Mouse (Mus musculus) T-helper 1 cell (primary cell): ENCODE results near the gene Foxp3.

ENCODE experiments used
- in situ Hi-C: fragments of 300-600 bp; cut with MboI, MseI; formaldehyde crosslinking; loops from one replicate; pipeline ENCODE4 v1.15.1; 2025; ENCODE audit warnings: high pct_unique_total_duplicates

The Foxp3 gene

DNA sequence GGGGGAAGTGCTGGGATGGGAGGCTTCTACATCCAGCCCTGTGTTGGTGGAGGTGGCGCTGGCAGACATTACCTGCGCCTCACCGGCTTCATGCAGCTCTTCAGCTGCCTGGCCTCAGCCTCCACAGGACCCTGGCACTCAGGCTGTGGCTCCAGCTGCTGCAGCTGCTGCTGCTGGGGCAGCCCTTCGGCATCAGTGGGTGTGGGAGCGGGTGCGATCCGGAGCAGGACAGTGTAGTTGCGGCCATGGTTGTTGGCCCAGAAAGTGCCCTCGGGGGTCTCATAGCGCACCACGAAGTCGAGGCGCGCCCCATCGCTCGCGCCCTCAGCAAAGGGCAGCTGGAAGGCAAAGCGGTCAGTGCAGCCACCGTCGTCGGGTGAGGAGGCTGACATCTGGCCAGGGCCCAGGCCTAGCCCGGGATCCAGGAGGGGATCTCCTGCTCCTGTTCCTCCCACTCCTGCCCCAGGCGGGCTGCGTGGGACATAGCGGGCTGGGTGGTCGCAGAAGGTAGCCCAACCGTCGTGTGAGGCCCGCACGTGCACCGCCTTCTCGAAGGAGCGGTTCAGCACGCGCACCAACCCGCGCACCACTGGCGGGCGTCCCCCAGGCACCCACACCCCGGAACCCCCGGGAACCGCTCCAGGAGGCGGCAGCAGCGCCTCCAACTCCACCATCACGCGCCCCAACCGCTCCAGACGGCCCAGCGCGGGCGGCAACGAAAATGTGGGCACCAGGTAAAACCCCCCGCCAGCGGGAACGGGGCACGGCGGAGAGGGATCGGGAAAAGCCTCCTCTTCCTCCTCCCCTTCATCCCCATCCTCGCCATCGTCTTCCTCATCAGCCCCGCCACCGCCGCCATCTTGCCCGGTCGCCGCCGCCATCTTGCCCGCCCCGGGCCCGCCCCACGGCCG is at the start of gene Foxp3:
TSS of gene Foxp3 (plus strand) at position 469 of the 911 bp plus-strand sequence.
- in situ Hi-C loops = no loop called here

DNA sequence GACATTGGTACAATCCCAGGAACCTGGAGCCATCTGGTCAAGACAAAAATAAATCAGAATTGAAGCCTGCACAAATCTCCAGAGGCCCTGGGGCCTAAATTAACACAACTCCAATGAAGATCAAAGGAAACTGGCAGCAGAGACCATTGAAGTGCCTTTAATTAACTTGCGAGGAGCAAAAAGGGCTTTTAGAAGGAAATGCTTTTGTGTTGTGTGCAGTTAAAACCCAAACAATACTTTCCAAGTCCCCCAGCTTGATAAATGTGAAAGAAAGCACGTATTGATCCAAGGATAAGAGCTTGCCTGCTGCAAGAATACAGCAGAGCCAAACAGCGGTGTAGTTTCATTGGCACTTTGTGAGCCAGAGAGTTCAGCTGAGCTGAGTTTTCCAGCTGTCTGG is 48.5 kb upstream of the Foxp3 start:
- in situ Hi-C loops = no loop called here

DNA sequence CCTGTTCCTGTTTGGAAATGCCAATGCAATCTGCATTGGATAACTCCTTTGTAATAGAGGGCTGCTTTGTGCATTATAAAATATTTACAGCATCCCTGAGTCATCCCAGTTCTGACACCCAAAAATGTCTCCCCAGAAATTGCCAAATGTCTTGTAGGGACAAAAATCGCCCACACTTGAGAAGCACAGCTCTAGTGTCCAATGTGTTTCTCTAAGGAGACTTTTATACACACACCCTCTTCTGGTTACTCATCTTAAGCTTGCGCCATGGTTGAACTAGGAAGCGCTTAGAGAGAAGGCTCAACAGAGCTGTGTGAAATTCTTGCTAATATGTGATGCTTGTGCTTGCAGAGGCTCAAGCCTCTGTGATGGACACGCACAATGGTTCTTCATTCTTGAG is 20.0 kb upstream of the Foxp3 start:
- in situ Hi-C loops = no loop called here

DNA sequence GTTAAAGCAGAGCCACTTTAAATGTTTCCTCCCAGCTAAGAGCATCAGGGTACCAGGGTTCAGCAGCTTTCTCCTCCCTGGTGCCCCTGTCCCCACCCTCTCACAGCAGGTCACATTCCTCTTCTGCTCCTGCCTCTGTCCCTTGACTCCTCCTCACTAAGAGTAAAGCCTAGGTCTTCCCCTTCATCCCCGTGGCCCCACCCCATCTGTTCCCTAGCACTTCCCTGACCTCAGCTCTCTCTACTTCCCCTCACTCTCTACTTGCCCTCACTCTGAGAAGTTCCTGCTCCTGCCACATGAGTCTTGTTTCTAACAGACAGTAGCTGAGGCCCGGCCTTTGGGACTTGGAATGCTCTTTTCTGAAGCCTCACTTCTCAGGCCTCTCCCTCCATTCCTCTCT is 10.4 kb upstream of the Foxp3 start:
- in situ Hi-C loops = no loop called here

DNA sequence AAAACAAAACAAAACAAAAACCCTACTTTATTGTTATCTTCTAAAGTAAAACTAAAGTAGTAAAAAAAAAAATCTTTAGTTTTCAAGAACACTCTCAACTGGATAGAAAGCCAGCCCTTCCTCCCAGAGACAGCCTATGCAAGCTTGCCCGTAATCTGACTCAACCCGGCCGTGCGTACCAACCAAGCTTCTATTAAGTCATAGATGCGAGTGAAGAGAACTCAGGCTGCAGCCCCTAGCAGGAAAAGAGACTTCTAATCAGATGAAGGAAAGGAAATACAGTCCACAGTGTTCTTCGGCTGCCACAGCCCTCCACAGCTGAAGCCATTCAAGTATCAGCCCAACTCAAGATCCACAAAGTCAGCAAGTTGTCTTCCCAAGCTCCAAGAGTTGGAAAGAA is 7.1 kb upstream of the Foxp3 start:
- in situ Hi-C loops = no loop called here

DNA sequence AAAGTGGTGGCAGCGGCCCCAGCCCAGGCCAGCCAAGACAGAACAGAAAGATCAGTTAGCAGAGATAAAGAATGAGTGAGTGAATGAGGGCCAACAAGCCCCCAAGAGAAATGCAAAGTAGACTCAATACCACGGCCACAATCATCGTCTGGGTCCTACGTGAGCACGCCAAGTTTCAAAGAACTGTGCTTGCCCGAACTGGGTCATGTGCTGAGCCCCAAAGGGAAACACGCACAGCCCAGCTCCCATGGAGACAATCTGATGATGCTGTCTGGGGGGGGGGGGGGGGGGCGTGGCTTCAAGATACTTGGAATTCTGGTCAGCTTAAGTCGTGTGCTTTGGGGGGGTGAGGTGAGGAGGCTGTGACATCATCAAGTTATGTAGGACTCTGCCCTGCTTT is 6.0 kb upstream of the Foxp3 start:
- in situ Hi-C loops = no loop called here

DNA sequence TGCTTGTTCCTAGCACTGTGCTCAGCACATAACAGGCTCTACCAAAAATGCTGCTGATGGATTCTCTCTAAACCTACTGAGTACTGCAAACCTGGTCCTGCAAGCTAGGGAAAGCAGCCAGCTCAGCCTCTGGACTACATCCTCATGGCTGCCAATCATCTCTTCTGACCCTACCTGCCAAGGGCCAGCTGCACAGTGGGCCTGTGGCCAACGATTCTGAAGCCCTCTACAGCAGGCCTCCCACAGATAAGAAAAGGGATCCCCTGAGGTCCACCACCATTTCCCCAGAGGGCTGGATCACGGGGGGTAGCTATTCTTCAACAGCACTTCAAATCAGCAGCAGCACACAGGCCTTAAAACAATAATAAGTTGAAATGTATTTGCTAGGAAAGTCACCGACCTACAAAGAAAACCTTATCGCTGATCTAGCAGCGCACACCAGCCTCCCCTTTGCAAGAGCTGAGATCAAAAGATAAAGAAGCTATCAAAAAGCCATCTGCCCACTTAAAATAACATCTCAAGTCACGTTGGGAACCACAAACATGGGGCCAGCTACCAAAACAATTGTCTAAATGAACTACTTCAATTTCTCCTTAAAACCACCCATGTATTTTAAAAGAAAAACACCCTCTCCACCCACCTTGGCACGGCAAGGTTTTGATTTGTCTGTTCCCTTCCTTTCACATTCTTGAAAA is 2.8 kb upstream of the Foxp3 start:
- in situ Hi-C loops = no loop called here

DNA sequence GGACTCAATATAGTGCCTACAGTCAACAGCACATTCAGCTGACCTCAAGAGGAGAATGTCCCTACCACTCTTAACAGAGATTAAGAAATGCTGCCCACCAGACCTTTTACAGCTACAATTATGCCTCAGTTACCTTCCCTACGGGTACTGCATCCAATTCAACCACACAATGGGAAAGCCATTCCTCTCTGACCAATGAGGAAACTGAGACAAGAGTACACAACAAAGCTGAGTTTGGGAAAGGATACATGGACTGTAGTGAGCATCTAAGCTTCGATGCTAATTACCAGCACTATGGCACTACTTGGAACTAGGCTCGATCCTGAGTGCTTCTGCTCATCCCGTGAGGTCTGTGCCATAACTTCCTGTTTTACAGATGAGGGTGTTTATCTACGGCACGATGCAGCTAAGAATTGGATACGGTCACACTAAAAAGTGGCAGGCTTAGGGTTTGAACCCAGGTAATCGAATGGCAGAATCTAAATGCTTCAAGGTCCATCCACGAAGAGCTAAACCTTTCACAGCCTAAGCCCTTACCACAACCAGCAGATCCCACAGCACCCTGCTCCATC is 1.8 kb upstream of the Foxp3 start:
- in situ Hi-C loops = no loop called here

DNA sequence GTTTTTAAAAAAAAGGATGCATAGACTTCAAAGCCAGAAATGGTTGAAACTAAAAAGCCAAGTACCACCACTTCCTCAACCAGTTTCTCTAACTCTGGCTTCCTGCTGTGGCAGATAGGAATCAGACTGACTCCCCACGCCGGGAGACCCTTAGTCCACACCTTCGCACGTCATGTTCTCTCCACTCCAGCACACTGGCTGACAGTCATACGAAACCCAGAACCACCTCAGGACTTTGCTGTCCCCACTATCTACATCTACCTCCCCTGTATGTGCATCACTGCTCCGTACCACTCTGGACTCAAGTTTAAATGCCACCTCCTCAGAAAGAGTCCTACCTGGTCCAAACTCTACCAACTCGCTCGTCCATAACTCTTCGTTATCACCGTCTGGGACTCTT is 978 bp upstream of the Foxp3 start:
- in situ Hi-C loops = no loop called here

DNA sequence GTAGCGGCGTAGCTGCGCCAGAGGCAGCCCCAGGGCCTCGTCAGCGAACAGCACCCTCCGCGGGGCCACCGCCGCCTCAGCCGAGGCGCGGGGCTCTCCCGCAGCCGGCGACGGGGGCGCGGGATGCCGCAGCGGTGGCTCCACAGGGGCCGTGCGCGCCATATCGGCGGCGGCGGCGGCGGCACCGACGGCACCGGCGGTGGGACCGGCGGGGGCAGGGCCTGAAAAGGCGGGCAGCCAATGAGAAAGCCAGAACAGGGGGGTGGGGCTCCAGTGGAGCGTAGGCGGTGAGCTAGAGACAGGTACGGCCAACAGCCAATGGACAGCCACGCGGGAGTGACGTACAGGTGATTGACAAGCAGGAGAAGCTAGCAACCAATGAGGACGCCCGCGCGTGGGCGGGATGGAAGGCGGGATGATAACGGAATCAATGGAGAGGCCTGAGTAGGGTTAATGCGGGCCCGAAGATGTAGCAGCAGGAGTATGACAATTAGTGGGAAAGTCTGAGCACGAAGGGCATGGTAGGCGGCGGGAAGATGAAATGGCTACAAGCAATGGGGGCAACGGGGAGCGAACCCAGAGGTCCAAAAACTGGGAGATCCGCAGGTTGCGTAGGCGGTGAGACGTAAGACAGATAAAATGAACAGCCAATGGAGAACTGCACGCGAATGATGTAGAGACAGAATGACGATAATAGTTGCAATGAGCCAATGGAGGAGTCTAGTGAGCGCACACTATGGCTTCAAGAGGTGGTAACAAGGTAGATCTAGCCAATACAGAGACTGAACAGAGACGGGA is 842 bp downstream of the Foxp3 start, which contains the start of gene Ppp1r3f:
TSS of gene Ppp1r3f (minus strand) at position 197 of the 798 bp plus-strand sequence.
- in situ Hi-C loops = no loop called here

DNA sequence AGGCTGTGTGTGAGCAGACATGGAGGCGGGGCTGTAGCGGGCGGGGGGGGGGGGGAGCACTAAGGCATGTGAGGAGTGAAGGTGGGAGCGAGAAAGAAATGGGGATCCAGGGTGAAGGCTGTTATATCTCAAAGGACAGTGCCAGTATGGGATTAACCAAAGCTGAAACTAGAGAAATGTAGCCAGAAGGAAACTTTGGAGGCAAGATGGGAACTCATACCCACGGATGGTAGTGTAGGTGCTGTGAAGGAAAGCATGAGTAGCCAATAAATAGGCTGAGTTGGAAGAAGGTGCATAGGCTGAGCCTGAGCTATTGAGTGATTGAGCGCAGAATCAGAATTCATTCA is 1.4 kb downstream of the Foxp3 start:
- in situ Hi-C loops = no loop called here

DNA sequence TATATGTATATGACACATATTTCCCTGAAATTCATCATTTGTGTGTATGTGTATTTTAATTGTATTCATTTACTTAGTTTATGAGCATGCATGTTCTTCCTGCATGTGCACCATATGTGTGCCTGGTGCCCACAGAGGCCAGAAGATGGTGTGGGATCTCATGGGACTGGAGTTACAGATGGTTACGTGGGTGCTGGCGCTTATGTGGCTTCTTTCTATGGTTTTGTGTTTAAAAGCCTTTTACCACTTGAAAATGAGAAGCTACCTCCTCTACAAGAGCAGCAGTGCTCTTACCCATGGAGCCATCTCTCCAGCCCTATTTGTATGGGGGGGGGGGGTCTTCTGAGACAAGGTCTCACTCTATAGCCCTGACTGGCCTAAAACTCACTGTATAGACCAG is 7.7 kb downstream of the Foxp3 start:
- in situ Hi-C loops = no loop called here

DNA sequence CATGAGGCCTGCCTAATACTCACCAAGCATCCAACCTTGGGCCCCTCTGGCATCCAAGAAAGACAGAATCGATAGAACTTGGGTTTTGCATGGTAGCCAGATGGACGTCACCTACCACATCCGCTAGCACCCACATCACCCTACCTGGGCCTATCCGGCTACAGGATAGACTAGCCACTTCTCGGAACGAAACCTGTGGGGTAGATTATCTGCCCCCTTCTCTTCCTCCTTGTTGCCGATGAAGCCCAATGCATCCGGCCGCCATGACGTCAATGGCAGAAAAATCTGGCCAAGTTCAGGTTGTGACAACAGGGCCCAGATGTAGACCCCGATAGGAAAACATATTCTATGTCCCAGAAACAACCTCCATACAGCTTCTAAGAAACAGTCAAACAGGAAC is 10.4 kb downstream of the Foxp3 start:
- in situ Hi-C loops = no loop called here

DNA sequence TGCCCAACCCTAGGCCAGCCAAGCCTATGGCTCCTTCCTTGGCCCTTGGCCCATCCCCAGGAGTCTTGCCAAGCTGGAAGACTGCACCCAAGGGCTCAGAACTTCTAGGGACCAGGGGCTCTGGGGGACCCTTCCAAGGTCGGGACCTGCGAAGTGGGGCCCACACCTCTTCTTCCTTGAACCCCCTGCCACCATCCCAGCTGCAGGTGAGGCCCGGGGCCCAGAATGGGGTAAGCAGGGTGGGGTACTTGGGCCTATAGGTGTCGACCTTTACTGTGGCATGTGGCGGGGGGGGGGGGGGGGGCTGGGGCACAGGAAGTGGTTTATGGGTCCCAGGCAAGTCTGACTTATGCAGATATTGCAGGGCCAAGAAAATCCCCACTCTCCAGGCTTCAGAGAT is 12.9 kb downstream of the Foxp3 start:
- in situ Hi-C loops = no loop called here

DNA sequence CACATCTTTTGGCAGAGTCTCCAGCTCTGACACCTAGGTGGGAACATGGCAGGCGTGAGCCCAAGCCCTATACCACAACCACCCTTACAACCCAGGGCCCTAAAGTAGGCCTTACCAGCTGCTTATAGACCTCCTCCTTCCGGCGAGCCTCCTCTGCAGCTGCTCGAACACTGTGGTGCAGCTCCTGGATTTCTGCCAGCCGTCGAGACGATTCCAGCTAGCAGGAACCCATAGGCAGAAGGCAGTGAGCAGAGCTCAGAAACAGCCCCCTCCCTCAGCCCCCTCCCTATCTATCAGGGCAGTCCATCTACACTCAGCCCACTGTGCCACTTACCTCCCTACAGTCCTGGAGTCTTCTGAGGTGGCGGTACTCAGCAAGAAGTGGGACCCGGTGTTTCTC is 21.9 kb downstream of the Foxp3 start:
- in situ Hi-C loops = no loop called here

DNA sequence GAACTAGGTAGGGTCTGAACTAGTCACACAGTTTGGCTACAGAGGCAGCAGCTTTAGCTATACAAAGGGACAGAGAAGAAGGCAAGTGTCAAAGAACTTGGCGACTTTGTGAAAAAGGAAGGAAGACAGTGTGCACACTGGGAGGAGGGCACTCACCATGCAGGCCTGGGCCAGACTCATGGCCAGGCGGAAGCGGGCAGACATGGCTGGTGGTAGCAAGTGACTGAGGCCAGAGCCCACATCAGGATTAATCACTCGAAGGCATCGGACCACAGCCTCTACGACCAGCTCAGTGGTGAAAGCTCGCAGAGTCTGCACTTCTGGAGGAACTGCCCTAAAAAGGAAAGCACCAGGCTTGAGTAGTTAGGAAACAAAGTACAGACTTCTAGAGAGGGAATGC is 30.6 kb downstream of the Foxp3 start:
- in situ Hi-C loops = no loop called here

DNA sequence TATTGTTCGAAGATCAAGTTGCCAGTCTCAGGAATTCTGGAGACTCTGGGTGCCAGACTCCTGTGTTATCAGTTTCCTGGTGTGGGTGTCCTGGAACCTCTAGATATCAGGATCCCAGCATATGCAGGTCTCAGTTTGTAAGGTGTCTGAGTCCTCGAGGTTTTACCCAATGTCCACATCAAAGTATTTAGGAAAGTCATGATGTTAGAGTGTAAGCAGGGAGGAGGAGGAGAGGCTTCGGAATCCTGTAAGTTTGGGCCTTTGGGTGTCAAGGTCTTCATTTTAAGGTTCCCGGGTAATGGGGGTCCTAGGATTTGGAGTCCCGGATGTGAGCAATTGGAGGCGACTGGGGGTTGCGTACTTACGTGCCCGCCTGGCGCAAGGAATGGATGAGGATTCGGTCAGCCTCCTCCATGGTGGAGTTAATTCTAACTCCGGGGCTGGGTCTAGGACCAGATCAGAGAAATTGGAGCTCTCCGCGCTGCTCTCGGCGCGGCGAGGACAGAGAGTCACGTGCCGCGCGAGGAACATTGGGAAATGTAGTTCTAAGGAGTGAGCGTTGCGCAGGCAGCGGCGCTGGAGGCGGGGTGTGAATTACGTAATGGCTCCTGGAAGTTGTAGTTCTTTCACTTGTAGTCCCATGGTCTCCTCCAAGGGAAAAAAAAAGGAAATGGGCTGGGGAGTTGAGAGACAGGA is 31.6 kb downstream of the Foxp3 start, which contains the start of gene Ccdc22:
TSS of gene Ccdc22 (minus strand) at position 639 of the 696 bp plus-strand sequence.
- in situ Hi-C loops = no loop called here

DNA sequence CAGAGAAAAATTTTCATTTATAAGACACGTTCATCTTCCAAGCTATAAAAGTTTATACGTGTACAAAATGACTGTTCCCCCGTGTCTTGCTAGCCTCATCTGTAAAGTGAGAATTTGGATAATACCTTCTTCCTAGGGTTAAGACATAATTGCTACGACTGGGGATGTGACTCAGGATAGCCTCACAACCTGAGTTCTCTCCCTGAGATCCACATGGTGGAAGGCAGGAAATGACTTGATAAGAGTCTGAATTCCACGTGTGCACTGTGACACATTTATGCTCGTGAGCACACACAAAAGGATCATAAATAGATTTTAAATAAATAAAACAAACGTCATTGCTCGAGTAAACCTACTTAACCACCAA is 32.1 kb downstream of the Foxp3 start:
- in situ Hi-C loops = no loop called here

DNA sequence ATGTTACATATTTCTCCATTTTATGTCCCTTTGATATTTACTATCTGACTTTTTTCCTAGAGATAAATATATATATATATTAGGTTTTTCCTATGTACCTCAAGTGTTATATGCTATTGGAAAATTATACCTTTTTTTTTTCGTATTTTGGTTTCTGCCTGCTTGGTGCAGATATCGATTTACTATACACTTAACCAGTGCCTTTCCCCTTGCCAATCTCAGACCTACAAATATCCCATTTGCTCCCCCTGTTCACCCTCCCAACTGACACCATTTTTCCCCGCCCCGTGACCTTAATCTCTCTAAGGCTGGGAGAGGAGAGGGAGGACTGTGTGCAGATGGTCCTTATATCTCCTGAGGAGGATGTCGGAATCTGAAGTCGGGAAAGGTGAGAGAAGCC is 33.3 kb downstream of the Foxp3 start, which contains the start of gene Cacna1f:
TSS of gene Cacna1f (plus strand) at position 301 of the 400 bp plus-strand sequence.
- in situ Hi-C loops = no loop called here

DNA sequence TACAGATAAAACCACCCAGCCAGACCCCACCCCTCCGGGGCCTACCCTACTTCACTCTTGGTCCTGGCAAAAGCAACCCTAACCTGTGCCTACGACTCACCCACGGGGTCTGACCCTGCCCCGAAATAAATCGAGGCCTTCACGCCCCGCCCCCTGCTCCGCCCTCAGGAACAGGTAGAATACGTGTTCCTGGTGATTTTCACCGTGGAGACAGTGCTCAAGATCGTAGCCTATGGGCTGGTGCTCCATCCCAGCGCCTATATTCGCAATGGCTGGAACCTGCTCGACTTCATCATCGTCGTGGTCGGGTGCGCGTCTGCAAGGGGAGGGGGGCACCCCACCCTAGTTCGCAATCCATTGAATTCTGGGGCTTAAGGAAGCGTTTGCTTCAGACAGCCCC is 36.6 kb downstream of the Foxp3 start:
- in situ Hi-C loops = no loop called here

DNA sequence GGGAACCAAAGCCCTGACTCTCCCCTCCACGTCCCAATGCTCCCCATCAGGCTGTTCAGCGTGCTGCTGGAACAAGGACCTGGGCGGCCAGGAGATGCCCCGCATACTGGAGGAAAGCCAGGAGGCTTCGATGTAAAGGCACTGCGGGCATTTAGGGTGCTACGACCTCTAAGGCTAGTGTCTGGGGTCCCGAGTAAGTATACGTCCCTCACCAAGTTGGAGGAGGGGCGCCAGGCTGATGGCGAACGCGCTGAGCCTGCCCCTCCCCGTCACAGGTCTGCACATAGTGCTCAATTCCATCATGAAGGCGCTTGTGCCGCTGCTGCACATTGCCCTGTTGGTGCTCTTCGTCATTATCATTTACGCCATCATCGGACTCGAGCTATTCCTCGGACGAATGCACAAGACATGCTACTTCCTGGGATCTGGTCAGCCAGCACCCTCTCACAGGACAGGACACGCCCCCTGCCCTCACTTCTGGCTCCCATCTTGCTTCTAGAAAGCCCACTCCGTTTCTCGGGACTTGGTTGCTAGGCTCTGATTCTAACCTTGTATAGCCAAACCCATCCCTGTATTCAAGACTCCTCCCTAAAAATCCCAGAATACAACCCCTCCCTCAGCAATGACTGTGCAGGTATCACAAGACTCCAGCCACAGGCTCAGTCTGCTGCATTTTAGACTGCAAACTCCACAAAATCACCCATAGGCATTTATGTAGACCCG is 37.3 kb downstream of the Foxp3 start:
- in situ Hi-C loops = no loop called here
